Mouse (Mus musculus) liver, adult 2 months (tissue): ENCODE measurements around the gene Dact2. TPM values are rescaled to one million over a fixed set of nuclear protein-coding genes. Genes with fewer than 3 reads are reported as not detected.

ENCODE experiments used
- DNase-seq: peaks from one replicate; pipeline ENCODE4 v3.0.0-alpha.2; 2011; ENCODE audit warnings: low read depth, low spot score; ENCODE audit errors: extremely low read depth
- H3K27ac ChIP-seq: fragments of 200-500 bp; replicated peaks from 2 replicates; pipeline ENCODE4 v1.5.1; 2012; ENCODE audit warnings: low read depth, mild to moderate bottlenecking, control low read depth, inconsistent platforms, low read length; ENCODE audit not compliant: insufficient read depth
- H3K27me3 ChIP-seq: fragments of 200-500 bp; 2 replicates; pipeline ENCODE4 v1.6.1; 2012; ENCODE audit warnings: mild to moderate bottlenecking, moderate library complexity, low read length, inconsistent platforms; ENCODE audit not compliant: control insufficient read depth, insufficient read depth
- H3K36me3 ChIP-seq: fragments of 200-500 bp; 2 replicates; pipeline ENCODE4 v1.6.1; 2012; ENCODE audit warnings: low read length, inconsistent platforms; ENCODE audit not compliant: control insufficient read depth, insufficient read depth
- H3K4me1 ChIP-seq: fragments of 200-500 bp; 2 replicates; pipeline ENCODE4 v1.6.1; 2011; ENCODE audit warnings: low read length; ENCODE audit not compliant: control insufficient read depth, insufficient read depth
- H3K4me3 ChIP-seq: fragments of 200-500 bp; 2 replicates; pipeline ENCODE4 v1.5.1; 2011; ENCODE audit warnings: low read depth, mild to moderate bottlenecking, control low read depth, low read length, moderate library complexity; ENCODE audit not compliant: insufficient read depth
- H3K79me2 ChIP-seq: fragments of 200-500 bp; 2 replicates; pipeline ENCODE4 v1.6.1; 2012; ENCODE audit warnings: inconsistent platforms, mild to moderate bottlenecking, low read length, moderate library complexity; ENCODE audit not compliant: control insufficient read depth, insufficient read depth
- H3K9ac ChIP-seq: fragments of 200-500 bp; 2 replicates; pipeline ENCODE4 v1.6.1; 2012; ENCODE audit warnings: low read depth, mild to moderate bottlenecking, control low read depth, inconsistent platforms, low read length
- CTCF ChIP-seq: fragments of 200-500 bp; IDR thresholded peaks from 2 replicates; pipeline ENCODE4 v1.5.1; 2011; ENCODE audit warnings: low read depth, low read length, control low read depth
- POLR2A ChIP-seq: fragments of 200-500 bp; IDR thresholded peaks from 2 replicates; pipeline ENCODE4 v1.6.1; 2011; ENCODE audit warnings: low read length, control low read depth; ENCODE audit not compliant: insufficient read depth; ENCODE audit errors: extremely low read depth
- WGBS: fragments of 180-500 bp; shearing (Covaris S2); methylation state at CpG from one replicate; pipeline ENCODE4 v1.1.7; 2018; 5-methylcytosine and 5-hydroxymethylcytosine counted together
- polyA plus RNA-seq: library from polyadenylated mRNA; depleted of rRNA; stranded (reverse); fragments of >200 nt; gene quantifications from 2 replicates; pipeline ENCODE4 v1.2.3, GENCODE M21; 2012
- total RNA-seq: library from RNA; depleted of rRNA; stranded (reverse); fragments of >200 nt; gene quantifications from 2 replicates; pipeline ENCODE4 v1.2.3, GENCODE M21; 2014

Gene Dact2
- total and polyA plus RNA-seq, 2 experiments: 5.1 to 13.7 TPM

DNA sequence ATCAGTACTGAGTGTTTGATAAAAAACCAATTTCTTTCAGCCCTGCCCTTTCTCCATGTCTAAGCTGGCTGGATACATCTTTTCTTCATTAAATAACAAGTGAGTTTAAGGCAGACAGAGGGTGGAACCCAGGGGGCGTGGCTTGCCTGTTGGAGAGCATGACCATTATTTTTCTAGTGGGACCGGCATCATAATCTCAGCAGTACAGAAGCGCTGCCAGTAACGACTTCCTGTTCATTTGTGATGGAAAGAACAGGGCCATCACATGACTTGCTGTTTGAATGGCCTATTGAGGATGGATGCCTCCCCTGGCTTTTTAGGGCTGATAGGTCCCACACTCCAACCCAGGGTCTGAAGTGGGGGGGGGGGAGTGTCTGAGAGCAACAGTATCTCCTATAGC lies 4.5 kb downstream of the Dact2 start:
- Histone ChIP-seq H3K9ac (no peak overlapping the region), H3K36me3 (peaks cover 10% of the 10 kb centered on the region; the same call in 1 of the 2 replicates), H3K27ac (no peak overlapping the region), H3K27me3 (no peaks in the 10 kb centered on the region), H3K4me3 (no peak overlapping the region), H3K4me1 (peaks cover 14% of the 10 kb centered on the region), H3K79me2 (0 out of 2 replicates have a peak, but pooled peaks cover 3% of the 10 kb centered on the region)
- 49% methylated on average over 4 of the region's 4 CpGs for WGBS
- TF ChIP-seq POLR2A: no peak
- no peak for TF ChIP-seq CTCF
- no peak for DNase-seq

- Histone ChIP-seq H3K4me1 (no peaks in the 10 kb centered on the region), H3K27me3 (no peaks in the 10 kb centered on the region), H3K9ac (no peak overlapping the region), H3K36me3 (peaks cover 4% of the 10 kb centered on the region; the same call in 1 of the 2 replicates), H3K79me2 (no peaks in the 10 kb centered on the region), H3K27ac (no peak overlapping the region), H3K4me3 (no peak overlapping the region)
- 79% methylated on average over 9 of the region's 9 CpGs for WGBS
- TF ChIP-seq POLR2A (no peak), CTCF (no peak)
- DNase-seq: no peak
Measured at GRCm38 (mm10) chr17:14192924-14193323, 11.2 kb downstream of the Dact2 start.

DNA sequence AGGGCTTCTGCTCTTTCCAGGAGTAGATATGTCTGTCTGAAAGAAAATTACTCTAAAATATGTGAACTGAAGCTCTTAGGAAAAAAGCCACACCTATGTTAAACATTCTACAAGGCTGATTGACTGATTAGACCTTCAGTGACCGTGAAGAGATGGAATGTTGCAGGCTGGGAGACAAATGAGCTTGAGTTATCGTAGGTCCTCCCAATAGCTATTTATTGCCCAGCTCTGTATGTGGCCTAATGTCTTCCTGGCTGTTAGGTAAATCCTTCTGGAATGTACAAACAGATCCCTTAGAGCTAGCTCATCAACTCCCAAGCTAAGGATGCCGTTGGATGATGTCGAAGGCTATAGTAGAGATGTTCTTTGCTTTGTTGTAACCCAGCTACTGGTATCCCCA lies 11.7 kb downstream of the Dact2 start:
- no peak overlapping the region for H3K4me3 ChIP-seq
- no peak for DNase-seq
- WGBS: 76% methylated on average over 4 of the region's 4 CpGs

GRCm38 (mm10) chr17:14188455-14188854 lies 15.6 kb downstream of the Dact2 start:
- no peaks in the 10 kb centered on the region for H3K4me1 ChIP-seq
- no peaks in the 10 kb centered on the region for H3K79me2 ChIP-seq
- no peak for DNase-seq
- H3K27me3 ChIP-seq: no peaks in the 10 kb centered on the region
- no peaks in the 10 kb centered on the region for H3K36me3 ChIP-seq
- H3K4me3 ChIP-seq: no peak overlapping the region
- H3K9ac ChIP-seq: no peak overlapping the region
- no peak overlapping the region for H3K27ac ChIP-seq
- TF ChIP-seq POLR2A (no peak), CTCF (no peak)

More for the DNA sequence above, 11.7 kb downstream of the Dact2 start:
- no peaks in the 10 kb centered on the region for H3K79me2 ChIP-seq
- H3K27ac ChIP-seq: no peak overlapping the region
- no peaks in the 10 kb centered on the region for H3K27me3 ChIP-seq
- H3K9ac ChIP-seq: no peak overlapping the region
- H3K36me3 ChIP-seq: peaks cover 3% of the 10 kb centered on the region; the same call in 1 of the 2 replicates
- no peaks in the 10 kb centered on the region for H3K4me1 ChIP-seq
- TF ChIP-seq CTCF (no peak), POLR2A (no peak)

DNA sequence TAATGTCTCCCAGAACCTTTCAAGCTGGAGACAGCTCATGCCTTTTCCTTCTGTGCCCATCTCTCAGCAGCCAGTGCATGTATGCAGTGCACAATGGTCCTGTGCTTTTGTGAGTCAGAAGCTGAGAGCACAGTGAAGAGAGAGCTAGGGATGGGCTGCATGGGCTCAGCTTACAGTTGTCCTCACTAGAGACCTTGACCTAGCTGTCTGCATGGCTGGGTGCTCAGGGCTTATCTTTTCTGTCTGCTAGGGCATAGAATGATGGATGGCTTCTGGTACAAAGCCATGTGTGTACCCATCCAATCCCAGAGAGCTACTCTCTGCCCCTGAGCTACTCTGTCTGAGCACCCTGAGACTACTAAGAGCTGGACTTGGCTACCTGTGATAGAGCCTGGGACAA lies 17.0 kb downstream of the Dact2 start:
- no peak overlapping the region for H3K9ac ChIP-seq
- H3K79me2 ChIP-seq: no peaks in the 10 kb centered on the region
- no peaks in the 10 kb centered on the region for H3K27me3 ChIP-seq
- H3K27ac ChIP-seq: no peak overlapping the region
- H3K36me3 ChIP-seq: no peaks in the 10 kb centered on the region
- H3K4me3 ChIP-seq: no peak overlapping the region
- no peak for TF ChIP-seq POLR2A
- no peak for TF ChIP-seq CTCF
- no peaks in the 10 kb centered on the region for H3K4me1 ChIP-seq
- no peak for DNase-seq

GRCm38 (mm10) chr17:14186176-14186575 lies 17.9 kb downstream of the Dact2 start:
- Histone ChIP-seq H3K79me2 (no peaks in the 10 kb centered on the region), H3K36me3 (no peaks in the 10 kb centered on the region), H3K27ac (no peak overlapping the region), H3K4me1 (no peaks in the 10 kb centered on the region), H3K9ac (no peak overlapping the region), H3K4me3 (no peak overlapping the region), H3K27me3 (no peaks in the 10 kb centered on the region)
- 89% methylated on average over 3 of the region's 3 CpGs for WGBS
- no peak for TF ChIP-seq POLR2A
- no peak for TF ChIP-seq CTCF
- DNase-seq: no peak
